Mouse (Mus musculus) heart, embryonic 16.5 days (tissue): Measurements from ENCODE around the gene Slc22a28. TPM values are rescaled to one million over a fixed set of nuclear protein-coding genes. Genes with fewer than 3 reads are reported as not detected.

Experiments
- polyA plus RNA-seq: library from polyadenylated mRNA; unstranded; fragments of >200 nt; fragmentation: Nextera tagmentation; extraction: Ambion mirVana; gene quantifications from 2 replicates; pipeline ENCODE4 v1.2.1, GENCODE M21; 2015

Slc22a28 gene
- polyA plus RNA-seq, 1 experiment from 2014 or later: not detected

Other genes starting within 250 kb of the Slc22a28 start
- gene Slc22a27, start 166.0 kb downstream of the Slc22a28 start, polyA plus RNA-seq: not detected in 2 replicates
- gene Slc22a29, start 86.9 kb upstream of the Slc22a28 start, polyA plus RNA-seq: not detected in 2 replicates